Mouse (Mus musculus): ENCODE data around the gene Eif4a2. TPM values are rescaled to one million over a fixed set of nuclear protein-coding genes. Genes with fewer than 3 reads are reported as not detected.

The Eif4a2 gene
- polyA plus RNA-seq, 1 experiment from 2014 or later = 203 TPM

DNA sequence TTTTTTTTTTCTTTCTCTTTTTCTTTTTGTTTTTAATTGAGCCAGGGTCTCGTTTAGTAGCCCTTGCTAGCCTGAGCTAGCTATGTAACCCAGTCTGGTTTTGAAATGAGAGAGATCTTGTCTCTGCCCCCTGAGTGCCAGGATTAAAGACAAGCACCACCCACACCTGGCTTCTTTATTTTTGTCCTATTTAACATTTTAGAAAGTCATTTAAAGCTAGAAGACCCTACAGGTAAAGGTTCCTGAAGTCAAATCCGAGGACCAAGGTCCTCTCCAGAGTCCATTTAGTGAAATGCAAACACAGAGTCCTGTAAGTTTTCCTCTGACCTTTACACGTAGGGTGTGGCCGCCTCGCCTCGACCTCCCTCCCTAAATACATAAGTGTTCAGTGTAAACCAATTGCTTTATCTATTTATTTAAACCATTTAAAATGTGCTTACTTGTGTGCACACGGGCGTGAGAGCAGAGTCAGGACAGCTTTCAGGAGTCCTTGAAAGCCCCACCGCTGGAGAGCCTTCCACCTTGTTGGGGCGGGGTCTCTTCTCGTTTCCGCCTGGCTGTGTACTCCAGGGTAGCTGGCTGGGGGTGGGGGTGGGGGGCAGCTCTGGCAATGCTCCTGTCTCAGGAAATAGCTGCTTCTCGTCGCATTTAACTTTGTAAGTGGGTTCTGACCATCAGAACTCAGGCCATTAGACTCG, 4.8 kb upstream of the Eif4a2 start:
- peaks cover 11% of the 10 kb centered on the region; the same call in 1 of the 2 replicates for H3K4me1 ChIP-seq (replicated peaks; ENCODE audit: control insufficient read depth, insufficient read depth, low read length)
- no peaks in the 10 kb centered on the region for H3K27me3 ChIP-seq (ENCODE audit: control insufficient read depth, insufficient read depth, low read depth, low read length)
- no peak for ATAC-seq (ENCODE audit: low read depth)
- H3K4me3 ChIP-seq (ENCODE audit: low read length) = peak overlapping the region; percentile 43
- peak overlapping the region; percentile 61 for H3K9ac ChIP-seq (ENCODE audit: low read length)
- H3K27ac ChIP-seq (ENCODE audit: low read length) = no peak overlapping the region
- peak overlapping the region; percentile 61 for H3K4me2 ChIP-seq (ENCODE audit: low read depth, low read length)
- no peaks in the 10 kb centered on the region for H3K9me3 ChIP-seq (ENCODE audit: control insufficient read depth, low read length)
- whole genome bisulfite sequencing = 8% methylated on average over 15 of the region's 15 CpGs
- H3K36me3 ChIP-seq (ENCODE audit: control insufficient read depth, insufficient read depth, low read length) = no peaks in the 10 kb centered on the region

DNA sequence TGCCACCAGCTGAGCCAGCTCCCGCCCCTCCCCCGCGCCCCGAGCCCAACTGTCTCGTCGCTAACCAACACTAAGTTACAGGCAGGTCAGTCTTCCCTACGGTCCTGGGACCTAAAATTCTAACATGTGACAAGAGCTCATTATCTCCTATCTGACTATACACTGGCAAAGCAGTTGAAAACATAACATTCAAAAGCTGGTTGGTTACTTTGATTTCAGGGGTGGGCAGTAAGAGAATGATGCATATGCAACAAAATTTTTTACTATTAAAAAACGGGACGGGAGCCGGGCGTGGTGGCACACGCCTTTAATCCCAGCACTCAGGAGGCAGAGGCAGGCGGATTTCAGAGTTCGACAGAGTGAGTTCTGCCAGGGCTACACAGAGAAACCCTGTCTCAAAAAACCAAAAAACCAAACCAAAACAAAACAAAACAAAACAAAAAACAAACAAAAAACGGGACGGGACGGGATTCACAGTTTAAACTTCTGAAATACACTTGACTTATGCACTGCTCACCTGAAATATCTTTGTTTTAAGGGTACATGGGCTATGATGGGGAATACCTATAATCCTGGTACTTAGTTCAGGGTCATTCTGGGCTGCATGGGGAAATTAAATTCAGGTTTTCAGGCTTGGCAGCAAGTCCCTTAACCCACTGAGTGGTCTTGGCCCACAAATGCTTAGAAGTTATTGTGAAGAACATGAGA, 4.1 kb upstream of the Eif4a2 start:
- no peak for ATAC-seq (ENCODE audit: low read depth)
- no peaks in the 10 kb centered on the region for H3K36me3 ChIP-seq (ENCODE audit: control insufficient read depth, insufficient read depth, low read length)
- WGBS = 31% methylated on average over 17 of the region's 17 CpGs
- no peaks in the 10 kb centered on the region for H3K9me3 ChIP-seq (ENCODE audit: control insufficient read depth, low read length)
- H3K9ac ChIP-seq (ENCODE audit: low read length) = peak overlapping the region; percentile 61
- H3K4me2 ChIP-seq (ENCODE audit: low read depth, low read length) = peak overlapping the region; percentile 61
- peak overlapping the region; percentile 43 for H3K4me3 ChIP-seq (ENCODE audit: low read length)
- peaks cover 11% of the 10 kb centered on the region; the same call in 1 of the 2 replicates for H3K4me1 ChIP-seq (replicated peaks; ENCODE audit: control insufficient read depth, insufficient read depth, low read length)
- no peaks in the 10 kb centered on the region for H3K27me3 ChIP-seq (ENCODE audit: control insufficient read depth, insufficient read depth, low read depth, low read length)
- H3K27ac ChIP-seq (ENCODE audit: low read length) = no peak overlapping the region

DNA sequence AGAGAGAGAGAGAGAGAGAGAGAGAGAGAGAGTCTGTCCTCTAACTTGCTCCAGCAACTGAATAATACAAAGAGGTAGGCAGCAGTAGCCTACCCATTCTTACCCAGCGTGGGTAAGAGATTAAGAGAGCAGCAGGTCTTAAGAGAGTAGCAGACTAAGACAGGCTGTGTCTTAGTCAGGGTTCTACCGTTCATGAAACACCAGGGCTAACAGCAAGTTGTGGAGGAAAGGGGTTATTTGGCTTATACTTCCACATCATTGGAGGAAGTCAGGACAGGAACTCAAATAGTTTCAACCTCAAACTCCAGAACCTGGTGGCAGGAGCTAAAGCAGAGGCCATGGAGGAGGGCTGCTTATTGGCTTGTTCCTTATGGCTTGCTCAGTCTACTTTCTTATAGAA, 3.4 kb upstream of the Eif4a2 start:
- H3K4me1 ChIP-seq (replicated peaks; ENCODE audit: control insufficient read depth, insufficient read depth, low read length) = peaks cover 11% of the 10 kb centered on the region; the same call in 1 of the 2 replicates
- no peaks in the 10 kb centered on the region for H3K27me3 ChIP-seq (ENCODE audit: control insufficient read depth, insufficient read depth, low read depth, low read length)
- H3K9ac ChIP-seq (ENCODE audit: low read length) = no peak overlapping the region
- H3K4me3 ChIP-seq (ENCODE audit: low read length) = no peak overlapping the region
- H3K27ac ChIP-seq (ENCODE audit: low read length) = no peak overlapping the region
- WGBS = 51% methylated on average over 2 of the region's 2 CpGs
- H3K9me3 ChIP-seq (ENCODE audit: control insufficient read depth, low read length) = no peaks in the 10 kb centered on the region
- peaks cover 2% of the 10 kb centered on the region for H3K36me3 ChIP-seq (ENCODE audit: control insufficient read depth, insufficient read depth, low read length)
- no peak overlapping the region for H3K4me2 ChIP-seq (ENCODE audit: low read depth, low read length)
- no peak for ATAC-seq (ENCODE audit: low read depth)

DNA sequence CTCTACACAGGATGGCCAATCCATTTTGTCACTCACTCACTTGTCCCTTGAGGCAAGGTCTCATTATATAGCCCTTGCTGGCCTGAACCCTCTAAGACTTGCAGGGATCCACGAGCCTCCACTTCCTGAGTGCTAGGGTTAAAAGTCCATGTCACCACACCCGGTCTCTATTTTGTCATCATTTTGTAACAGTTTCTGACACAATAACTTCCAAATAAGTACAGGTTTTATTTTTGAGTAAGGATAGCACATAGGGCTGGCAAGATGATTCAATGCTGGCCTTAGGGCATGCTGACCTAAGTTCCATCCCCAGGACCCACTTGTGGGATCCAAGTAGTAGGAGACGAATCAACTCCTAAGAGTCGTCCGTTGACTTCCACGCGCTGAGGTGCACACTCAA, 1.1 kb upstream of the Eif4a2 start:
- Histone ChIP-seq H3K4me3 (ENCODE audit: low read length) (no peak overlapping the region), H3K9ac (ENCODE audit: low read length) (no peak overlapping the region), H3K4me1 (replicated peaks; ENCODE audit: control insufficient read depth, insufficient read depth, low read length) (peaks cover 13% of the 10 kb centered on the region), H3K9me3 (ENCODE audit: control insufficient read depth, low read length) (no peaks in the 10 kb centered on the region), H3K36me3 (ENCODE audit: control insufficient read depth, insufficient read depth, low read length) (peaks cover 19% of the 10 kb centered on the region), H3K4me2 (ENCODE audit: low read depth, low read length) (no peak overlapping the region), H3K27ac (ENCODE audit: low read length) (no peak overlapping the region), H3K27me3 (ENCODE audit: control insufficient read depth, insufficient read depth, low read depth, low read length) (no peaks in the 10 kb centered on the region)
- no peak for ATAC-seq (ENCODE audit: low read depth)
- WGBS = 58% methylated on average over 7 of the region's 7 CpGs

DNA sequence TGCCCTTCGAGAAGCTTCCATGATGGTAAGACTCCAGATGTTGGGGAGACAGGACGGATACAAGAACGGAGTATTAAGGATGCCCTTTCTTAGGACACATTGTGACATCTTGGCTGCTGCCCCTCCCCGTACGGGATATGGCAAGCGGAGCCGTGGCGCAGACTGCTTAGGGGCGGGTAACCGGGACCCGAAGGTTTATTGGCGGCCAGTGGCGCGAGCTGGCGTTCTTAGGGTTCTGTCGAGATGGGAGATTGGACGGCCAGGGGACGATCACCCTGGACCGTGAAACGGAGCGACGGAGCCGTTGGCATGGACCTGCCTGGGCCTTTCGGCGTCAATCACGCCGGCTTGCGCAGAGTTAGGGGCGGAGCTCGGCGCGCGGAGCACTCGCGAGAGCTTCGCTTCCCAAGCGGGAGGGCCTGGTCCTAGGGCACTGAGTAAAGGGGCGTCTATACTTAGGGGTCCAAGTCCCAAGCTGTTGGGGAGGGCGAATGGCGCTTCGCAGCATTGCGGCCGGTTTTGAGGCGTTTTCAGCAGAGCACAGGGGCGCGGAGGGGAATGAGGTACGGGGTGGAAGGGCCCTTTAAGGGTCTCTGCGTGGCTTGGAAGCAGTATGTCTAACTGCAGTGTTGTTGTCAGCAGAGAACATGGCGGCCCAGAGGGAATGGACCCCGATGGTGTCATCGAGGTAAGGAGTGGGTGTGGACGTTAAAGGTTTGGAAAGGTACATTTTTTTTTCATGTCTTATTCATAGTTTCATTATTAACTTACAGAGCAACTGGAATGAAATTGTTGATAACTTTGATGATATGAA, 909 bp downstream of the Eif4a2 start:
- peak; percentile 87 for ATAC-seq (ENCODE audit: low read depth)
- peak overlapping the region; percentile 96 for H3K27ac ChIP-seq (ENCODE audit: low read length)
- peak overlapping the region; percentile 96 for H3K9ac ChIP-seq (ENCODE audit: low read length)
- H3K27me3 ChIP-seq (ENCODE audit: control insufficient read depth, insufficient read depth, low read depth, low read length) = no peaks in the 10 kb centered on the region
- under 1% methylated on average over 52 of the region's 52 CpGs for WGBS
- peaks cover 37% of the 10 kb centered on the region for H3K36me3 ChIP-seq (ENCODE audit: control insufficient read depth, insufficient read depth, low read length)
- peak overlapping the region; percentile 90 for H3K4me2 ChIP-seq (ENCODE audit: low read depth, low read length)
- peak overlapping the region; percentile 77 for H3K4me3 ChIP-seq (ENCODE audit: low read length)
- H3K9me3 ChIP-seq (ENCODE audit: control insufficient read depth, low read length) = no peaks in the 10 kb centered on the region
- peaks cover 20% of the 10 kb centered on the region for H3K4me1 ChIP-seq (replicated peaks; ENCODE audit: control insufficient read depth, insufficient read depth, low read length)

DNA sequence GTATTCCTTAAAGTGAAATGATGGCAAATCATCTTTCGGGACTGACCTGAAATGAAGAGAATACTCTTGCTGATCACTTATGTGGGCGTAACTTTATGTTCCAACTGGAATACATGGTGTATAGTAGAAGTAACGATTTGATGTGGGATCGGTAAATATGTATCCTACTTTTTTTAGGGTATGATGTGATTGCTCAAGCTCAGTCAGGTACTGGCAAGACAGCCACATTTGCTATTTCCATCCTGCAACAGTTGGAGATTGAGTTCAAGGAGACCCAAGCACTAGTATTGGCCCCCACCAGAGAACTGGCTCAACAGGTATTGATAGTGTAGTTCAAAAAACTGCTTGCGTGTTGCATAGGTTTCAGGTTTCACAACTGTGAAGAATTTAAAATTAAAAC, 1.7 kb downstream of the Eif4a2 start:
- WGBS = 3% methylated on average over 5 of the region's 5 CpGs
- Histone ChIP-seq H3K4me2 (ENCODE audit: low read depth, low read length) (peak overlapping the region; percentile 90), H3K27ac (ENCODE audit: low read length) (peak overlapping the region; percentile 27), H3K9me3 (ENCODE audit: control insufficient read depth, low read length) (no peaks in the 10 kb centered on the region), H3K9ac (ENCODE audit: low read length) (peak overlapping the region; percentile 96), H3K27me3 (ENCODE audit: control insufficient read depth, insufficient read depth, low read depth, low read length) (no peaks in the 10 kb centered on the region), H3K36me3 (ENCODE audit: control insufficient read depth, insufficient read depth, low read length) (peaks cover 39% of the 10 kb centered on the region), H3K4me3 (ENCODE audit: low read length) (peak overlapping the region; percentile 77), H3K4me1 (replicated peaks; ENCODE audit: control insufficient read depth, insufficient read depth, low read length) (peaks cover 20% of the 10 kb centered on the region)
- no peak for ATAC-seq (ENCODE audit: low read depth)

DNA sequence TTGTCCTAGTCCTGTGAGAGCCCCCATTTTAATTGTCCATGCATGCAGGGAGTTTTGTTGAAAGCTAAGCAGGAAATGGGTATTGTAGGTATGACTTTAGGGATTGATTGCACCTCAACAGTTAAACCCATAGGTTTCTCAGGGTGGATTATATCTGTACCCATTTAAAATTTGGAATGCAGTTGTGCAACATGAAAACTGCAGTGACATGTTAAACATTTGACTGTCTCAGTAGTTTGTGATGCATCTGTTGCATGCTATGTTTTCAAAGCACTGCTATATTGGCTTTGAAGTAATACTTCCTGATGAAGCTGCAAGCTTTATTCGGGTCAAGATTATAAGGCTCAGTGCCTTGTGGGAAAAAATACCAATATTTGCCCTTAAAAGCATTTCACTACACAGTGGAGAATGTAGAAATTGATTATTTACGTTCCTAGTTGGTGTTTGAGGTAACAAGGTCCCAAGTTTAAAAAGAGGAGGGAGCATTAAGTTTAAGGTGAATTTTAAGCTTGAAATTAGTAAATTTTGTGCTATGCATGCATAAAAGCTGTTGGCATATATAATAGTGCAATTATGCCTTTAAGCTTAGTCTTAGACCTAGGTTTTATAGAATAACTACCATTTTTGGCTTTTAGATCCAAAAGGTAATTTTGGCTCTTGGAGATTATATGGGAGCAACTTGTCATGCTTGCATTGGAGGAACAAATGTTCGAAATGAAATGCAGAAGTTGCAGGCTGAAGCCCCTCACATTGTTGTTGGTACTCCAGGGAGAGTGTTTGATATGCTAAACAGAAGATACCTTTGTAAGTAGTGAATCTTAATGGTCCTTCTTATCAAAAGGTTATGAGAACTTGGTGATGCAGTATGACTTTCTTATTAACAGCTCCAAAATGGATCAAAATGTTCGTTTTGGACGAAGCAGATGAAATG, 2.4 kb downstream of the Eif4a2 start:
- Histone ChIP-seq H3K36me3 (ENCODE audit: control insufficient read depth, insufficient read depth, low read length) (peaks cover 45% of the 10 kb centered on the region), H3K27me3 (ENCODE audit: control insufficient read depth, insufficient read depth, low read depth, low read length) (no peaks in the 10 kb centered on the region), H3K9ac (ENCODE audit: low read length) (peak overlapping the region; percentile 96), H3K4me3 (ENCODE audit: low read length) (peak overlapping the region; percentile 77), H3K4me1 (replicated peaks; ENCODE audit: control insufficient read depth, insufficient read depth, low read length) (peaks cover 20% of the 10 kb centered on the region), H3K4me2 (ENCODE audit: low read depth, low read length) (peak overlapping the region; percentile 90), H3K9me3 (ENCODE audit: control insufficient read depth, low read length) (no peaks in the 10 kb centered on the region), H3K27ac (ENCODE audit: low read length) (no peak overlapping the region; the same call in 1 of the 2 replicates)
- WGBS = 34% methylated on average over 5 of the region's 5 CpGs
- no peak for ATAC-seq (ENCODE audit: low read depth)

DNA sequence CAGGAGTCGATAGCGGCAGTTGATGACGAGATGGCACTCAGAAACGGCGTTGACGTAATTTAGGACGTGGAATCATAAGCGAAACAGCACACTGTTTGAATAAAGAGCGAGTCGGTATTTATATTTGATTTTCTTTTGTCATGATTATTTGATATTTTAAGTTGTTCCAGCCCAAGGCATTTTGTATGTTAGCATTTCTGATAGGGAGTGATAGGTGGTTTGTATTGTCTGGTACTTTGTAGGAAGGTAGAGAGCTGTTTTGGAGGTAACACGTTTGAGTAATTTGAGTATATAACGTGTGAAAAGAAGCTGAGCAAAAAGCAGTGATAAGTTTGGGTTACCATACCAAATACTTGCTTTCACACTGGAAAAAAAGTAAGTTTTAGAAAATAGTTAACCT, 5.1 kb downstream of the Eif4a2 start:
- Histone ChIP-seq H3K9ac (ENCODE audit: low read length) (no peak overlapping the region), H3K4me2 (ENCODE audit: low read depth, low read length) (no peak overlapping the region), H3K4me3 (ENCODE audit: low read length) (no peak overlapping the region), H3K27ac (ENCODE audit: low read length) (no peak overlapping the region), H3K36me3 (ENCODE audit: control insufficient read depth, insufficient read depth, low read length) (peaks cover 50% of the 10 kb centered on the region), H3K4me1 (replicated peaks; ENCODE audit: control insufficient read depth, insufficient read depth, low read length) (peaks cover 20% of the 10 kb centered on the region), H3K27me3 (ENCODE audit: control insufficient read depth, insufficient read depth, low read depth, low read length) (no peaks in the 10 kb centered on the region), H3K9me3 (ENCODE audit: control insufficient read depth, low read length) (no peaks in the 10 kb centered on the region)
- no peak for ATAC-seq (ENCODE audit: low read depth)
- 63% methylated on average over 12 of the region's 12 CpGs for WGBS
